12 mouse cellular contexts compared by ENCODE assay signal in the genomic region with DNA sequence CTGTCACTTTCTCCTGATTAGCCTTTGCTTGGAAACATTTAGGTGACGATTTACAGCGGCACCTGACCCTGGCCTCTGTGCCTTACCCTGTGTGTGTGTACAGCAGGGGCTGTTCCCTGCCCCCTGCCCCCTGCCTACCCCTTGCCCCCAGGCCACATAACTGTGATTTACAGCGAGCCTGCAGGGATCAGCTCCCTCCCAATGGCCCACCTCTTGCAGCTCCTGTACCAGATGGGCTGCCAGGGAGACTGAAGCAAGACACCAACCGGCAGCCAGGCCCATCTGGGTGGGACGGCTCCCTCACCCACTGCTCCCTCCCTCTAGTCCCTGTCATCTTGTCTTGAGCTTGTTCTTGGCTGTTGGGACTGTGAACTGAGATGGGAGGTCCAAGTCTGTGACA. TPM values are rescaled to one million over a fixed set of nuclear protein-coding genes. Genes with fewer than 3 reads are reported as not detected.
A peak's percentile ranks its signal among the peaks of the same experiment; 100 is the strongest.
DNase-seq lines count a peak whose midpoint lies in the region; ATAC-seq lines count a peak whose summit lies in the region.
"Had no signal": no experiment of that assay in that cellular context is flagged by ENCODE, and none has a peak within 500 bp of the region (broad histone marks: within the 10 kb centered on the region; RNA-seq: fewer than 3 reads in every experiment).

No protein-coding gene starts in this region.

- no peaks in the 10 kb centered on the region for H3K36me3 ChIP-seq in neural tube, embryonic 11.5 days (ENCODE audit: control insufficient read depth, insufficient read depth, low read length)
- no peaks in the 10 kb centered on the region for H3K36me3 ChIP-seq in neural tube, embryonic 15.5 days
- no peaks in the 10 kb centered on the region for H3K36me3 ChIP-seq in forebrain, embryonic 15.5 days
- H3K36me3 ChIP-seq in midbrain, embryonic 10.5 days, result no peaks in the 10 kb centered on the region

- no peaks in the 10 kb centered on the region for H3K9me3 ChIP-seq in neural tube, embryonic 11.5 days (ENCODE audit: control insufficient read depth, low read length)
- no peaks in the 10 kb centered on the region for H3K9me3 ChIP-seq in neural tube, embryonic 15.5 days (replicated peaks)
- H3K9me3 ChIP-seq in forebrain, embryonic 15.5 days, result no peaks in the 10 kb centered on the region
- no peaks in the 10 kb centered on the region for H3K9me3 ChIP-seq in midbrain, embryonic 10.5 days (replicated peaks)

- H3K9ac ChIP-seq in neural tube, embryonic 11.5 days (ENCODE audit: low read length), result no peak overlapping the region
- H3K9ac ChIP-seq in neural tube, embryonic 15.5 days (replicated peaks), result no peak overlapping the region
- no peak overlapping the region for H3K9ac ChIP-seq in forebrain, embryonic 15.5 days (replicated peaks)
- H3K9ac ChIP-seq: liver, embryonic 14.5 days had no signal

- peak; percentile 53 for DNase-seq in neural tube, embryonic 11.5 days (ENCODE audit: low spot score)
- DNase-seq in midbrain, embryonic 10.5 days (ENCODE audit: low spot score), result no peak
- DNase-seq in gastrocnemius, postnatal 10 days, result no peak
- DNase-seq in frontal cortex, adult 2 months (ENCODE audit: extremely low spot score in 1 of 2, low spot score in 1 of 2), result no peak
- DNase-seq: cerebellum, adult 9-10 months; thymus, postnatal 4 days had no signal

- H3K27me3 ChIP-seq in neural tube, embryonic 11.5 days (ENCODE audit: control insufficient read depth, insufficient read depth, low read length), result no peaks in the 10 kb centered on the region
- peaks cover 15% of the 10 kb centered on the region for H3K27me3 ChIP-seq in neural tube, embryonic 15.5 days (replicated peaks)
- no peaks in the 10 kb centered on the region for H3K27me3 ChIP-seq in forebrain, embryonic 15.5 days
- peaks cover 81% of the 10 kb centered on the region for H3K27me3 ChIP-seq in midbrain, embryonic 10.5 days (ENCODE audit: low read depth, poor library complexity, severe bottlenecking)

- ATAC-seq in neural tube, embryonic 11.5 days (ENCODE audit: insufficient read depth, low FRiP score, low TSS enrichment), result peak; percentile 66
- no peak for ATAC-seq in neural tube, embryonic 15.5 days (ENCODE audit: low FRiP score)
- ATAC-seq in forebrain, embryonic 15.5 days (replicated peaks), result peak; percentile 83
- no peak for ATAC-seq in megakaryocyte-erythroid progenitor cell, adult 5-6 weeks (replicated peaks; ENCODE audit: low FRiP score, low TSS enrichment, poor library complexity, severe bottlenecking)

- WGBS in neural tube, embryonic 11.5 days, result 13% methylated on average over 5 of the region's 5 CpGs
- WGBS in neural tube, embryonic 15.5 days, result 18% methylated on average over 5 of the region's 5 CpGs
- 39% methylated on average over 5 of the region's 5 CpGs for WGBS in forebrain, embryonic 15.5 days
- WGBS in midbrain, embryonic 10.5 days, result 51% methylated on average over 5 of the region's 5 CpGs

- peaks cover 19% of the 10 kb centered on the region for H3K4me1 ChIP-seq in neural tube, embryonic 11.5 days (ENCODE audit: control insufficient read depth, insufficient read depth, low read length)
- H3K4me1 ChIP-seq in neural tube, embryonic 15.5 days, result peaks cover 34% of the 10 kb centered on the region
- peaks cover 35% of the 10 kb centered on the region for H3K4me1 ChIP-seq in forebrain, embryonic 15.5 days
- peaks cover 56% of the 10 kb centered on the region for H3K4me1 ChIP-seq in midbrain, embryonic 10.5 days

- H3K4me2 ChIP-seq in neural tube, embryonic 11.5 days (ENCODE audit: low read depth), result no peak overlapping the region
- H3K4me2 ChIP-seq in neural tube, embryonic 15.5 days, result no peak overlapping the region
- H3K4me2 ChIP-seq in forebrain, embryonic 15.5 days (replicated peaks), result no peak overlapping the region
- H3K4me2 ChIP-seq: heart, embryonic 11.5 days had no signal

- peak overlapping the region; percentile 77 for H3K27ac ChIP-seq in neural tube, embryonic 11.5 days (ENCODE audit: low read depth, low read length)
- no peak overlapping the region for H3K27ac ChIP-seq in neural tube, embryonic 15.5 days (replicated peaks)
- peak overlapping the region; percentile 73 for H3K27ac ChIP-seq in forebrain, embryonic 15.5 days (replicated peaks)
- peak overlapping the region; percentile 64 for H3K27ac ChIP-seq in midbrain, embryonic 10.5 days (replicated peaks)
- H3K27ac ChIP-seq: liver, embryonic 14.5 days had no signal

- H3K4me3 ChIP-seq in neural tube, embryonic 11.5 days (ENCODE audit: low read depth, low read length), result no peak overlapping the region
- no peak overlapping the region for H3K4me3 ChIP-seq in neural tube, embryonic 15.5 days (replicated peaks)
- H3K4me3 ChIP-seq in forebrain, embryonic 15.5 days, result no peak overlapping the region
- no peak overlapping the region for H3K4me3 ChIP-seq in midbrain, embryonic 10.5 days

RNA-seq across cellular contexts. Expression of a gene that starts 43.1 kb away (rescaled TPM):
- polyA plus RNA-seq in neural tube, embryonic 11.5 days (2014; fragmentation: Nextera tagmentation; extraction: Ambion mirVana), result 42.4 and 46.3 TPM in 2 replicates
- polyA plus RNA-seq in neural tube, embryonic 15.5 days (2015; fragmentation: Nextera tagmentation; extraction: Ambion mirVana), result 30.0 and 37.6 TPM in 2 replicates
- polyA plus RNA-seq in forebrain, embryonic 15.5 days (2015; fragmentation: Nextera tagmentation; extraction: Ambion mirVana), result 3.4 and 4.8 TPM in 2 replicates
- 5.5 and 19.7 TPM in 2 replicates for polyA plus RNA-seq in midbrain, embryonic 10.5 days (2016; fragmentation: Nextera tagmentation; extraction: Ambion mirVana)
- not detected in 2 replicates for total RNA-seq in megakaryocyte-erythroid progenitor cell, adult 5-6 weeks (2014; fragmentation: Nextera tagmentation)
- not detected in 2 replicates for total RNA-seq in megakaryocyte-erythroid progenitor cell, adult 5-6 weeks (2017)
- total RNA-seq in gastrocnemius, postnatal 10 days (2021), result not detected
- 0.36 and 0.40 TPM in 2 replicates for polyA plus RNA-seq in frontal cortex, adult 2 months (2012; rRNA removed)
- total RNA-seq: gastrocnemius, adult 18-20 months had no signal
- polyA plus RNA-seq: liver, embryonic 14.5 days had no signal

RNA-seq across cellular contexts. Expression of a gene that starts 55.2 kb away (rescaled TPM):
- 54.4 and 55.8 TPM in 2 replicates for polyA plus RNA-seq in neural tube, embryonic 11.5 days (2014; fragmentation: Nextera tagmentation; extraction: Ambion mirVana)
- 49.8 and 53.9 TPM in 2 replicates for polyA plus RNA-seq in neural tube, embryonic 15.5 days (2015; fragmentation: Nextera tagmentation; extraction: Ambion mirVana)
- 54.0 and 54.8 TPM in 2 replicates for polyA plus RNA-seq in forebrain, embryonic 15.5 days (2015; fragmentation: Nextera tagmentation; extraction: Ambion mirVana)
- 56.4 and 57.8 TPM in 2 replicates for polyA plus RNA-seq in midbrain, embryonic 10.5 days (2016; fragmentation: Nextera tagmentation; extraction: Ambion mirVana)
- total RNA-seq in megakaryocyte-erythroid progenitor cell, adult 5-6 weeks (2014; fragmentation: Nextera tagmentation), result 60.7 and 101 TPM in 2 replicates
- total RNA-seq in megakaryocyte-erythroid progenitor cell, adult 5-6 weeks (2017), result 177 and 220 TPM in 2 replicates
- total RNA-seq in gastrocnemius, postnatal 10 days (2021), result 10 to 100 TPM; 13.0 to 15.7 TPM
- polyA plus RNA-seq in frontal cortex, adult 2 months (2012; rRNA removed), result 8.4 and 10.0 TPM in 2 replicates

Comparison
In these comparisons a context has a peak if more than half of its experiments do, and no peak if none do; other contexts are left out.
1. ATAC-seq: peak in neural tube, embryonic 11.5 days (single experiment) and forebrain, embryonic 15.5 days (single experiment); none in neural tube, embryonic 15.5 days (single experiment) and megakaryocyte-erythroid progenitor cell, adult 5-6 weeks (single experiment).